Mouse (Mus musculus) forebrain, embryonic 16.5 days (tissue): ENCODE results near the gene Art3. TPM values are rescaled to one million over a fixed set of nuclear protein-coding genes. Genes with fewer than 3 reads are reported as not detected.

Experiments used
- ATAC-seq: fragments of 200-750 bp; cut with Nextera tagmentation; 2 replicates; pipeline ENCODE4 v1.8.0; 2017; ENCODE audit warnings: mild to moderate bottlenecking, moderate library complexity
- H3K27ac ChIP-seq: fragments of 300-500 bp; sonication (generic); 2 replicates; pipeline ENCODE4 v1.5.1; 2014; ENCODE audit warnings: low read length, control low read depth
- H3K27me3 ChIP-seq: fragments of 300-500 bp; sonication (generic); replicated peaks from 2 replicates; pipeline ENCODE4 v1.6.1; 2014; ENCODE audit warnings: low read length; ENCODE audit not compliant: control insufficient read depth, insufficient read depth
- H3K36me3 ChIP-seq: fragments of 300-500 bp; sonication (generic); 2 replicates; pipeline ENCODE4 v1.6.1; 2014; ENCODE audit not compliant: control insufficient read depth, insufficient read depth
- H3K4me1 ChIP-seq: fragments of 300-500 bp; sonication (generic); replicated peaks from 2 replicates; pipeline ENCODE4 v1.6.1; 2014; ENCODE audit warnings: low read length; ENCODE audit not compliant: control insufficient read depth, insufficient read depth
- H3K4me2 ChIP-seq: fragments of 300-500 bp; sonication (generic); 2 replicates; pipeline ENCODE4 v1.6.1; 2014; ENCODE audit warnings: mild to moderate bottlenecking, low read length, control low read depth
- H3K4me3 ChIP-seq: fragments of 300-500 bp; sonication (generic); replicated peaks from 2 replicates; pipeline ENCODE4 v1.5.1; 2014; ENCODE audit warnings: mild to moderate bottlenecking, low read length, control low read depth
- H3K9ac ChIP-seq: fragments of 300-500 bp; sonication (generic); replicated peaks from 2 replicates; pipeline ENCODE4 v1.6.1; 2014; ENCODE audit warnings: low read depth, low read length, control low read depth
- H3K9me3 ChIP-seq: fragments of 300-500 bp; sonication (generic); 2 replicates; pipeline ENCODE4 v1.6.1; 2016; ENCODE audit warnings: low read length; ENCODE audit not compliant: control insufficient read depth
- WGBS: fragments of 180-500 bp; shearing (Covaris S2); extraction: QIAGEN DNeasy Blood & Tissue Kit; methylation state at CpG from one replicate; pipeline ENCODE4 v1.1.7; 2014; 5-methylcytosine and 5-hydroxymethylcytosine counted together
- polyA plus RNA-seq: library from polyadenylated mRNA; unstranded; fragments of >200 nt; fragmentation: Nextera tagmentation; extraction: Ambion mirVana; gene quantifications from 2 replicates; pipeline ENCODE4 v1.2.1, GENCODE M21; 2015

The Art3 gene
- polyA plus RNA-seq, 1 experiment from 2014 or later: 3.5 TPM

GRCm38 (mm10) chr5:92396476-92396875 is 64.8 kb downstream of the Art3 start:
- no peaks in the 10 kb centered on the region for H3K36me3 ChIP-seq
- no peaks in the 10 kb centered on the region; the same call in 1 of the 2 replicates for H3K27me3 ChIP-seq
- H3K4me1 ChIP-seq: no peaks in the 10 kb centered on the region
- H3K9ac ChIP-seq: no peak overlapping the region
- no peak overlapping the region for H3K27ac ChIP-seq
- no peak overlapping the region for H3K4me3 ChIP-seq
- ATAC-seq: no peak
- H3K9me3 ChIP-seq: no peaks in the 10 kb centered on the region
- H3K4me2 ChIP-seq: no peak overlapping the region
- WGBS: 90% methylated on average over 6 of the region's 6 CpGs

- Histone ChIP-seq H3K9ac (no peak overlapping the region), H3K27me3 (no peaks in the 10 kb centered on the region), H3K27ac (no peak overlapping the region), H3K9me3 (no peaks in the 10 kb centered on the region), H3K4me1 (no peaks in the 10 kb centered on the region), H3K4me2 (no peak overlapping the region), H3K4me3 (no peak overlapping the region), H3K36me3 (no peaks in the 10 kb centered on the region)
- peak; percentile 75 for ATAC-seq
- 25% methylated on average over 5 of the region's 5 CpGs for WGBS
Measured at GRCm38 (mm10) chr5:92398153-92398552, 66.5 kb downstream of the Art3 start.

- Histone ChIP-seq H3K27me3 (no peaks in the 10 kb centered on the region), H3K4me2 (no peak overlapping the region), H3K9me3 (no peaks in the 10 kb centered on the region), H3K4me1 (no peaks in the 10 kb centered on the region; the same call in 1 of the 2 replicates), H3K9ac (no peak overlapping the region), H3K27ac (no peak overlapping the region), H3K36me3 (no peaks in the 10 kb centered on the region), H3K4me3 (no peak overlapping the region)
- 82% methylated on average over 9 of the region's 9 CpGs for WGBS
- no peak for ATAC-seq
Measured at GRCm38 (mm10) chr5:92402816-92403215, 71.2 kb downstream of the Art3 start.

GRCm38 (mm10) chr5:92403562-92404399 is 72.2 kb downstream of the Art3 start:
- no peak overlapping the region for H3K9ac ChIP-seq
- H3K4me3 ChIP-seq: no peak overlapping the region
- H3K27ac ChIP-seq: no peak overlapping the region
- H3K36me3 ChIP-seq: no peaks in the 10 kb centered on the region
- H3K9me3 ChIP-seq: no peaks in the 10 kb centered on the region
- no peaks in the 10 kb centered on the region; the same call in 1 of the 2 replicates for H3K4me1 ChIP-seq
- H3K4me2 ChIP-seq: no peak overlapping the region
- WGBS: 26% methylated on average over 7 of the region's 10 CpGs
- ATAC-seq: peak; percentile 65
- no peaks in the 10 kb centered on the region for H3K27me3 ChIP-seq

- Histone ChIP-seq H3K9ac (no peak overlapping the region), H3K9me3 (no peaks in the 10 kb centered on the region), H3K4me3 (no peak overlapping the region), H3K27me3 (no peaks in the 10 kb centered on the region), H3K4me1 (no peaks in the 10 kb centered on the region; the same call in 1 of the 2 replicates), H3K36me3 (no peaks in the 10 kb centered on the region), H3K27ac (no peak overlapping the region), H3K4me2 (no peak overlapping the region)
- 27% methylated on average over 2 of the region's 2 CpGs for WGBS
- ATAC-seq: no peak
Measured at GRCm38 (mm10) chr5:92404400-92404678, 72.7 kb downstream of the Art3 start.

- no peaks in the 10 kb centered on the region for H3K27me3 ChIP-seq
- H3K27ac ChIP-seq: no peak overlapping the region
- no peaks in the 10 kb centered on the region for H3K9me3 ChIP-seq
- H3K9ac ChIP-seq: no peak overlapping the region
- peaks cover 2% of the 10 kb centered on the region; the same call in 1 of the 2 replicates for H3K36me3 ChIP-seq
- ATAC-seq: no peak
- H3K4me3 ChIP-seq: no peak overlapping the region
- H3K4me2 ChIP-seq: no peak overlapping the region
- 86% methylated on average over 9 of the region's 9 CpGs for WGBS
- H3K4me1 ChIP-seq: no peaks in the 10 kb centered on the region
Measured at GRCm38 (mm10) chr5:92409361-92410155, 77.9 kb downstream of the Art3 start.

GRCm38 (mm10) chr5:92410486-92410885 is 78.9 kb downstream of the Art3 start:
- no peak for ATAC-seq
- H3K4me3 ChIP-seq: no peak overlapping the region
- no peaks in the 10 kb centered on the region for H3K9me3 ChIP-seq
- no peaks in the 10 kb centered on the region for H3K27me3 ChIP-seq
- no peak overlapping the region for H3K4me2 ChIP-seq
- peaks cover 2% of the 10 kb centered on the region; the same call in 1 of the 2 replicates for H3K36me3 ChIP-seq
- H3K9ac ChIP-seq: no peak overlapping the region
- H3K27ac ChIP-seq: no peak overlapping the region
- 88% methylated on average over 5 of the region's 5 CpGs for WGBS
- no peaks in the 10 kb centered on the region for H3K4me1 ChIP-seq

GRCm38 (mm10) chr5:92411461-92412140 is 80.0 kb downstream of the Art3 start:
- H3K9me3 ChIP-seq: no peaks in the 10 kb centered on the region
- no peak overlapping the region for H3K27ac ChIP-seq
- peaks cover 4% of the 10 kb centered on the region; the same call in 1 of the 2 replicates for H3K36me3 ChIP-seq
- H3K4me2 ChIP-seq: no peak overlapping the region
- H3K4me3 ChIP-seq: no peak overlapping the region
- no peaks in the 10 kb centered on the region for H3K27me3 ChIP-seq
- ATAC-seq: no peak
- no peaks in the 10 kb centered on the region for H3K4me1 ChIP-seq
- WGBS: 65% methylated on average over 7 of the region's 7 CpGs
- H3K9ac ChIP-seq: no peak overlapping the region
